In genomic region chr1:60404848-60405247, GRCm38 (mm10) we compare ENCODE assay signal across 11 mouse cellular contexts. TPM values are rescaled to one million over a fixed set of nuclear protein-coding genes. Genes with fewer than 3 reads are reported as not detected.
A peak's percentile ranks its signal among the peaks of the same experiment; 100 is the strongest.
DNase-seq lines count a peak whose midpoint lies in the region; ATAC-seq and TF ChIP-seq lines count a peak whose summit lies in the region.
"Had no signal": no experiment of that assay in that cellular context is flagged by ENCODE, and none has a peak within 500 bp of the region (broad histone marks: within the 10 kb centered on the region; RNA-seq: fewer than 3 reads in every experiment).

No protein-coding gene starts in this region.

- H3K4me3 ChIP-seq in kidney, embryonic 14.5 days (ENCODE audit: low read length): no peak overlapping the region
- H3K4me3 ChIP-seq in E14TG2a.4 (replicated peaks; ENCODE audit: low read length): no peak overlapping the region
- H3K4me3 ChIP-seq: hindbrain, embryonic 15.5 days; liver, embryonic 13.5 days had no signal

- H3K9me3 ChIP-seq in kidney, embryonic 14.5 days (ENCODE audit: control insufficient read depth, low read length): no peaks in the 10 kb centered on the region
- H3K9me3 ChIP-seq in E14TG2a.4 (ENCODE audit: low read length): no peaks in the 10 kb centered on the region
- H3K9me3 ChIP-seq: hindbrain, embryonic 15.5 days; liver, embryonic 13.5 days had no signal

- no peak overlapping the region for H3K27ac ChIP-seq in kidney, embryonic 14.5 days (ENCODE audit: low read depth, low read length)
- H3K27ac ChIP-seq: hindbrain, embryonic 15.5 days; liver, embryonic 13.5 days had no signal

- no peak for ATAC-seq in kidney, embryonic 14.5 days (ENCODE audit: low FRiP score, low TSS enrichment)

- TF ChIP-seq CTCF in E14TG2a.4 (conservative IDR thresholded peaks at IDR 0.05; ENCODE audit: low read length): 0 out of 2 replicates have a peak, but pooled peaks have one; percentile 6

- no peaks in the 10 kb centered on the region for H3K27me3 ChIP-seq in kidney, embryonic 14.5 days (ENCODE audit: control insufficient read depth, insufficient read depth, low read length)
- H3K27me3 ChIP-seq in E14TG2a.4 (ENCODE audit: insufficient read depth, low read length): no peaks in the 10 kb centered on the region
- H3K27me3 ChIP-seq: hindbrain, embryonic 15.5 days; liver, embryonic 13.5 days had no signal

- H3K36me3 ChIP-seq in kidney, embryonic 14.5 days (ENCODE audit: control insufficient read depth, insufficient read depth, low read length): no peaks in the 10 kb centered on the region
- H3K36me3 ChIP-seq in E14TG2a.4 (ENCODE audit: insufficient read depth, low read length): no peaks in the 10 kb centered on the region
- H3K36me3 ChIP-seq: hindbrain, embryonic 15.5 days; liver, embryonic 13.5 days had no signal

- DNase-seq in kidney, adult 18-20 months: peak; percentile 18
- DNase-seq in NIH3T3 (ENCODE audit: low read depth): peak; percentile 57
- DNase-seq in lung, postnatal 25 days (ENCODE audit: low spot score): peak; percentile 21
- no peak for DNase-seq in right cerebral cortex, postnatal 36 days (ENCODE audit: low spot score in 2 of 2)
- no peak for DNase-seq in ovary, postnatal 14 days (ENCODE audit: low spot score)
- no peak for DNase-seq in layer of hippocampus, postnatal 36 days
- DNase-seq: liver, embryonic 13.5 days; spleen, adult 18-20 months had no signal

- H3K9ac ChIP-seq in kidney, embryonic 14.5 days (ENCODE audit: low read depth, low read length): no peak overlapping the region
- H3K9ac ChIP-seq: hindbrain, embryonic 15.5 days; liver, embryonic 13.5 days had no signal

- 100% methylated on average over 1 of the region's 1 CpGs for WGBS in kidney, embryonic 14.5 days

- 0 out of 2 replicates have a peak, but pooled peaks cover 4% of the 10 kb centered on the region for H3K4me1 ChIP-seq in kidney, embryonic 14.5 days (ENCODE audit: control insufficient read depth, insufficient read depth, low read length)
- H3K4me1 ChIP-seq in E14TG2a.4 (replicated peaks; ENCODE audit: low read depth, low read length): peaks cover 22% of the 10 kb centered on the region

- no peak overlapping the region for H3K4me2 ChIP-seq in kidney, embryonic 14.5 days (replicated peaks; ENCODE audit: low read depth, low read length)
- H3K4me2 ChIP-seq: hindbrain, embryonic 15.5 days; liver, embryonic 13.5 days had no signal

RNA-seq across cellular contexts. Expression of gene Abi2, which starts 4.6 kb away (rescaled TPM):
- polyA plus RNA-seq in kidney, embryonic 14.5 days (2014; fragmentation: Nextera tagmentation; extraction: Ambion mirVana): 28.4 and 44.3 TPM in 2 replicates
- total RNA-seq in layer of hippocampus, postnatal 36 days (2021): 100 to 1,000 TPM; 350 to 363 TPM

Comparison
In these comparisons a context has a peak if more than half of its experiments do, and no peak if none do; other contexts are left out.
1. DNase-seq: peak in kidney, adult 18-20 months (single experiment), NIH3T3 (single experiment) and lung, postnatal 25 days (single experiment); none in right cerebral cortex, postnatal 36 days (0 of 2), ovary, postnatal 14 days (single experiment) and layer of hippocampus, postnatal 36 days (0 of 2).